Mouse (Mus musculus) adipose tissue, adult 10 weeks (tissue): ENCODE results near the gene Mtf2. TPM values are rescaled to one million over a fixed set of nuclear protein-coding genes. Genes with fewer than 3 reads are reported as not detected.

Experiments used
- polyA plus RNA-seq: library from polyadenylated mRNA; stranded (reverse); fragments of 350-450 nt; fragmentation: Illumina TruSeq; extraction: RNeasy Lipid Tissue Mini Kit (QIAGEN cat#74804); gene quantifications from one replicate; pipeline ENCODE4 v1.2.3, GENCODE M21; 2014; ENCODE audit warnings: low read depth, low replicate concordance

The Mtf2 gene
- 15.4 TPM for polyA plus RNA-seq

GRCm38 (mm10) chr5:108065465-108066411 lies at the start of gene Mtf2:
Mtf2 (plus strand) TSS chr5:108065674.

DNA sequence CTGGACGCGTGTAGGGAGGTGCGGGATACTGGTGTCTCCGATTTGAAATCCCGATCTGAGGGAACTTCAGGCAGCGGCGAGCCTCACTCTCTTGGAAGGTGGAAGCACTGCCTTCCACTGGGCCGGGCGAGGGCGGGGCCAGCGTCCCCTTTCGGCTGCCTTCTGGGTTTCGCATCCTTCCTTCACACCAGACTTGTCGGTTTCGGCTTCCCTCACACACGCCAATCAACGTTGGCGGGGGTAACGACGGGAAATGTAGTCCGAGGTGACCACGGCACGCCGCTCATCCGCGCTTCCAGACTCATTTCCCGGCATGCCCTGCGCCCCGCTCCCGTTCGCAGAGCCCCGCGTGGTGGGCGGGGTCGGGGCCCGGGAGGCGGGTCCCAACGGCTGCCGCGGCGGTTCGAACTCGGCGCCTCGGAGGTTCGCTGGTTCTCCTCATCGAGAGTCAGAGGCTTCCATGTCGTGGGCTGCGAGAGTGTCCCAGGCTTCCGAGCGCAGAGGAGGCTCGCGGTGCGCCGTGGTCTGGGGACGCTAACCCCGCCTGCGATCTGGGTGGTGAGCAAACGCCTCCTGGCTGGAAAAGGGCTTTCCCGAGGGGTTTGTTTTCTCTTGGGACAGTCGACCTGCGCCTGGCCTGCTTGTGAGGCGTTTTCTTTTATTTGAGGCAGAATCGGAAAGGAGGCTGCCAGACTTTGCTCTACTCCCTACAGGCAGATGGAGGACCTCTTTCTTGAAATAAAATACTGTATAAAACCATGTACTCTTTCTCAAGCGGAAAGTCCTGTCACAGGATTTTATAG lies 67.2 kb downstream of the Mtf2 start, which contains the start of the genes Tmed5 and Ccdc18:
Gene Tmed5, minus strand, starts transcription at position 180 of the 803 bp plus-strand sequence.
Gene Ccdc18, plus strand, starts transcription at position 435 of the 803 bp plus-strand sequence.

Other genes with a start within 250 kb of the Mtf2 start
- 4.5 TPM for gene Ube2d2b, start 235.6 kb upstream of the Mtf2 start, polyA plus RNA-seq
- 18.3 TPM for gene Evi5, start 190.6 kb upstream of the Mtf2 start, polyA plus RNA-seq
- gene Rpl5, start 165.2 kb upstream of the Mtf2 start, polyA plus RNA-seq = 508 TPM
- 21.2 TPM for gene Fam69a, start 78.6 kb upstream of the Mtf2 start, polyA plus RNA-seq
- gene Tmed5, start 66.9 kb downstream of the Mtf2 start, polyA plus RNA-seq = 30.8 TPM
- gene Ccdc18, start 67.2 kb downstream of the Mtf2 start, polyA plus RNA-seq = 0.45 TPM
- 23.2 TPM for gene Dr1, start 203.2 kb downstream of the Mtf2 start, polyA plus RNA-seq
- gene Pigg, start 246.9 kb downstream of the Mtf2 start, polyA plus RNA-seq = 11.9 TPM